Mouse (Mus musculus) cerebral cortex, adult 2 months (tissue): ENCODE results near the gene Olfr732.

Source experiments
- WGBS: fragments of 180-500 bp; shearing (Covaris S2); methylation state at CpG from one replicate; pipeline ENCODE4 v1.1.7; 2018; 5-methylcytosine and 5-hydroxymethylcytosine counted together

Gene Olfr732

DNA sequence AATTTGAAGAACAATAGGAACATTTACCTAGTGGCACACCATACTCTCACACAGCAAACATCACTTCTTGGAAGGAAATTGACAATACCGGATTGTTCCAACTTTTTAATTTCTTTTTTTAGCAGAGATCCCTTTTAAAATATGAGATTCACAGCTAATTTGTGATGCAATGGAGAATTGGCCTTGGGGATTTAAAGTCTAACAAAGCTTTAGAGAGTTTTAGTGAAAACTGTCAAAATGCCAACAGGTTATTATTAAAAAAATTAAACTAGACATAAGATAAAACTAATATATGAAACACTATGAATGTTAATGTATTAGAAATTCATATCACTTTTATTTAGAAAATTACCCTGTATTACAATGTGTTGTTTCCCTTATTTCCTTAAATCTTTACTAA lies at the start of gene Olfr732:
Gene Olfr732 (minus strand): TSS at position 101 of the 400 bp plus-strand sequence.
- 95% methylated on average over 1 of the region's 1 CpGs for WGBS

DNA sequence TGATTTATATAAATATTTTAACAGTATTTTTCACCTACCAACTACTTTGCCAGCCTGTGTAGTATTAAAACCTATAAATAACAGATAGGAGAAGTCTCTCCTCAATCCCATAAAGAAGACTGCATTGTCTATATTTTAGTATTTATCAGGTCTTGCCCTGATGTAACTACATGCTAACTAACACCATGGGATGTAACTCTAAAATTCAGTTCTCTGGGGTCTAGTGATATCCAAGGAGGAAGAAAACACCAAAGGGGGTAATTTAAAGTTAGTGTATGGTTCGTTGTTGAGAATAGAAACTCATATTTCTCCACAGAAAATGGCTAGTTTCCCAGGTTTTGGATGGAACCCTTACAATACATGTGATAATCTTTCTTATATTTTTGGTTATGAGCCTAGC lies 42.7 kb upstream of the Olfr732 start, which contains the start of gene Olfr734:
Gene Olfr734 (minus strand): TSS at position 101 of the 400 bp plus-strand sequence.
- WGBS = 62% methylated on average over 1 of the region's 1 CpGs

DNA sequence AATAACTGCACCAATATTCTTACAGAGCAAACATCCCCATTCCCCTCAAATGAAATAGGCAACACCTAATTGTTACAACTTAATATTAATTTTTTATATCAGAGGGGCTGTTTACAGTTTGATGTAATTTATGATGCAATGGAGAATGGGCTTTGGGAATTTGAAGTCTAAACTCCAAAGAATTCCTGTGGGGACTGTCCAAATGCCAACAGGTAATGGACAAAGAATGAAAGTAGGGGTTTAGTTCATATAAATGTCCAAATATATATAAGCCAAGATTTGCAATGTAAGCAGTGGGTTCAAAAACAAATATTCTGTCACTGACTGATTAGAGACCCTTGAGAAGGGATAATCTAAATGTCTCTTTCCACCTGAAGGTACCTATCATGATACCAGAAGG lies 17.4 kb upstream of the Olfr732 start, which contains the start of gene Olfr733:
Gene Olfr733 (minus strand): TSS at position 101 of the 400 bp plus-strand sequence.

DNA sequence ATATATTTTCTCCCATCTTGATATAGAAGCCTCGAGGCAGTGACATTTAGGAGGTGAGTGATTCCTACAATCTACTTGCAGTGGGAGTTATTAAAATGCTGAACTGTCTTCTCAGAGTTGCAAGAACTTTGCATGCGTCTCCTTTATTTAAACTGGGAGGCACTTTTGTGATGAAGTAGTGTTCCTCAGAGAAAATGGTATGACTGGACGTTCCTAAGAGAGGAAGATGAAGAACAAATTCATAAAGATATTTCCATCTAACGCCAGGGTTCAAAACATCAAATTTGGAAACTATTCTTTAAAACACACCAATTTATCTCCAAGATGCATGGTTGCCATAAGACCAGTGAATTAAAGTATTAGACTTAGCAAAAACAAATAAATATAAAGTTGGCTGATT lies 42.2 kb downstream of the Olfr732 start, which contains the start of gene Olfr731:
Gene Olfr731 (minus strand): TSS at position 101 of the 400 bp plus-strand sequence.
- 80% methylated on average over 4 of the region's 4 CpGs for WGBS
